Mouse (Mus musculus) intestine, postnatal 0 days (tissue): ENCODE data around the gene Elmsan1. TPM values are rescaled to one million over a fixed set of nuclear protein-coding genes. Genes with fewer than 3 reads are reported as not detected.

Experiments used
- ATAC-seq: fragments of 200-750 bp; cut with Nextera tagmentation; 2 replicates; pipeline ENCODE4 v1.8.0; 2017; ENCODE audit warnings: mild to moderate bottlenecking, moderate TSS enrichment, moderate library complexity
- H3K27ac ChIP-seq: fragments of 300-500 bp; sonication (generic); 2 replicates; pipeline ENCODE4 v1.5.1; 2014; ENCODE audit warnings: mild to moderate bottlenecking, low read depth, low read length, moderate library complexity
- H3K27me3 ChIP-seq: fragments of 300-500 bp; sonication (generic); replicated peaks from 2 replicates; pipeline ENCODE4 v1.6.1; 2014; ENCODE audit warnings: low read length, mixed read lengths; ENCODE audit not compliant: control insufficient read depth, insufficient read depth
- H3K36me3 ChIP-seq: fragments of 300-500 bp; sonication (generic); 2 replicates; pipeline ENCODE4 v1.6.1; 2014; ENCODE audit warnings: mild to moderate bottlenecking, moderate library complexity; ENCODE audit not compliant: control insufficient read depth, insufficient read depth
- H3K4me1 ChIP-seq: fragments of 300-500 bp; sonication (generic); replicated peaks from 2 replicates; pipeline ENCODE4 v1.6.1; 2014; ENCODE audit warnings: antibody characterized with exemption, low read length, mixed read lengths; ENCODE audit not compliant: control insufficient read depth, insufficient read depth
- H3K4me2 ChIP-seq: fragments of 300-500 bp; sonication (generic); replicated peaks from 2 replicates; pipeline ENCODE4 v1.6.1; 2014; ENCODE audit warnings: low read depth, mild to moderate bottlenecking, moderate library complexity
- H3K4me3 ChIP-seq: fragments of 300-500 bp; sonication (generic); 2 replicates; pipeline ENCODE4 v1.5.1; 2014; ENCODE audit warnings: low read depth, low read length
- H3K9ac ChIP-seq: fragments of 300-500 bp; sonication (generic); 2 replicates; pipeline ENCODE4 v1.6.1; 2014; ENCODE audit warnings: mild to moderate bottlenecking, low read depth, low read length
- H3K9me3 ChIP-seq: fragments of 300-500 bp; sonication (generic); 2 replicates; pipeline ENCODE4 v1.6.1; 2016; ENCODE audit warnings: mixed run types; ENCODE audit not compliant: control insufficient read depth
- CTCF ChIP-seq: sonication (generic); IDR thresholded peaks from 2 replicates; pipeline ENCODE4 v1.5.1; 2016; ENCODE audit warnings: low read depth, mild to moderate bottlenecking, control low read depth, antibody characterized with exemption, moderate library complexity
- WGBS: fragments of 180-500 bp; shearing (Covaris S2); extraction: QIAGEN DNeasy Blood & Tissue Kit; methylation state at CpG from one replicate; pipeline ENCODE4 v1.1.7; 2014; 5-methylcytosine and 5-hydroxymethylcytosine counted together
- polyA plus RNA-seq: library from polyadenylated mRNA; unstranded; fragments of >200 nt; fragmentation: Nextera tagmentation; extraction: Ambion mirVana; gene quantifications from 2 replicates; pipeline ENCODE4 v1.2.1, GENCODE M21; 2015

Elmsan1 gene
- polyA plus RNA-seq, 1 experiment from 2014 or later, result 4.9 TPM

- H3K27me3 ChIP-seq, result no peaks in the 10 kb centered on the region
- peak; percentile 36 for ATAC-seq
- TF ChIP-seq CTCF, result peak; percentile 76
- H3K9ac ChIP-seq, result peak within 1 kb of the TSS; percentile 37; the same call in 1 of the 2 replicates
- 3% methylated on average over 50 of the region's 50 CpGs for WGBS
- H3K4me3 ChIP-seq, result peak within 1 kb of the TSS; percentile 50
- H3K27ac ChIP-seq, result no peak within 1 kb of the TSS; the same call in 1 of the 2 replicates
- peaks cover 25% of the 10 kb centered on the region for H3K36me3 ChIP-seq
- H3K4me1 ChIP-seq, result 0 out of 2 replicates have a peak, but pooled peaks cover 2% of the 10 kb centered on the region
- no peaks in the 10 kb centered on the region for H3K9me3 ChIP-seq
- H3K4me2 ChIP-seq, result peak within 1 kb of the TSS; percentile 79
Measured at GRCm38 (mm10) chr12:84147954-84148621, 70.6 kb downstream of the Elmsan1 start, which contains the start of gene Pnma1. Gene Pnma1 (minus strand): TSS chr12:84148489.

DNA sequence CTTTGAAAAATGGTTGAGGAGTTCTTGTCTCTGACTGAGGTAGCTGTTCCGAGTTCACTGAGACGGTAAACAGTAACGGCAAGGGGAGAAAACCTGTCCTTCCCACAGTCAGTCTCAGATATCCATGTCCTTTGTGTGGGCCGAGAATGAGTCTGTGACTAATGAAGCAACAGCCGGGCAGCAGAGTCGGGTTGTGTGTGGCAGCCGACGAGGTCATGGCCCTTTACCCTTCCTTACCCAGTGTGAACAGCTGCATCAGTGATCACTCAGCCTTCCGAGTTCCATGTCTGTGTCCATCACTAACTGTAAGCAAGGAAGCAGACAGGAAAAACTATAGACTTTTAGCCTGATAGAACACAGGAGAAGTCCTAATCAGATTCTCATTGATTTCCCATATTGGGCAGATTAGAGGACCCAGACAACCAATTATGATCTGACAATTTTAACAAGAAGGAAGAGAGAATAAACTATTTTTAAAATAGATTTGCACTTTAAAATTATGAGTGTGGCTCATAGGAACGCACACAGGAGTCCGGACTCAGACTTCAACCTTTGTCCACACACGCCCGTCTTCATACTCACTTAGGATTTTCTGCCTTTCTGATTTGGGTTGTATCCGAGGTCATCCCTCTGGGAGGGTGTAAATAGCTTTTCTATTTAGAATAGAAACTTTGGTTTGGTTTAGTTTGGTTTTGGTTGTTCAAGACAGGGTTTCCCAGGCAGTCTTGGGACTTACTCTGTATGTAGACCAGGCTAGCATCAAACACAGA is 76.2 kb downstream of the Elmsan1 start:
- 50% methylated on average over 14 of the region's 14 CpGs for WGBS
- ATAC-seq, result no peak
- H3K9ac ChIP-seq, result no peak overlapping the region
- no peak overlapping the region for H3K4me3 ChIP-seq
- H3K36me3 ChIP-seq, result peaks cover 20% of the 10 kb centered on the region
- no peaks in the 10 kb centered on the region for H3K9me3 ChIP-seq
- H3K4me2 ChIP-seq, result no peak overlapping the region
- no peaks in the 10 kb centered on the region for H3K4me1 ChIP-seq
- no peak overlapping the region for H3K27ac ChIP-seq
- TF ChIP-seq CTCF, result no peak
- no peaks in the 10 kb centered on the region for H3K27me3 ChIP-seq

GRCm38 (mm10) chr12:84141271-84141670 is 77.4 kb downstream of the Elmsan1 start:
- ATAC-seq, result no peak
- Histone ChIP-seq H3K27ac (no peak overlapping the region), H3K27me3 (no peaks in the 10 kb centered on the region), H3K9ac (no peak overlapping the region), H3K36me3 (peaks cover 25% of the 10 kb centered on the region), H3K4me1 (no peaks in the 10 kb centered on the region), H3K4me2 (no peak overlapping the region), H3K9me3 (no peaks in the 10 kb centered on the region), H3K4me3 (no peak overlapping the region)
- TF ChIP-seq CTCF, result no peak
- WGBS, result 67% methylated on average over 4 of the region's 4 CpGs

GRCm38 (mm10) chr12:84140135-84140534 is 78.5 kb downstream of the Elmsan1 start:
- no peak overlapping the region for H3K4me2 ChIP-seq
- TF ChIP-seq CTCF, result no peak
- H3K27me3 ChIP-seq, result no peaks in the 10 kb centered on the region
- H3K9me3 ChIP-seq, result no peaks in the 10 kb centered on the region
- no peak overlapping the region for H3K27ac ChIP-seq
- no peak overlapping the region for H3K9ac ChIP-seq
- peaks cover 29% of the 10 kb centered on the region for H3K36me3 ChIP-seq
- 67% methylated on average over 4 of the region's 4 CpGs for WGBS
- H3K4me3 ChIP-seq, result no peak overlapping the region
- ATAC-seq, result no peak
- H3K4me1 ChIP-seq, result no peaks in the 10 kb centered on the region

DNA sequence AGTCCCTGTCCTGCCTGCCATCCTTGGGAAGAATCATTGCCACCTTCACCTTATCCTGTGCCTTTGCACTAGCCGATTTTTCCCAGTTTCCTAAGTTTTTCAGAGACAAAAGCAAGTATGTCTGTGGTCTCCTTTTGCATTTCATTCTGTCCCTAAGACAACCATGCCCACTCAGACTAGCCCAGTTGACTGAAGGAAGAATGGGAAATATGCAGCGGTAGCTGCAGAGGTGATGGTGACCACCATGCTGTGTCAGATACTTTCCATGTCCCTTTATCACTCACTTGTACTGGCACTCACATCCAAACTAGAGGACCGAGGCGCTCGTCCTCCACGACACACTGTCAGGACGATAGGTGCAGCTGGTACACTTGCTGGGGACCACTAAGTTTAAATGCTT is 81.5 kb downstream of the Elmsan1 start:
- no peak overlapping the region for H3K4me2 ChIP-seq
- H3K9ac ChIP-seq, result no peak overlapping the region
- no peaks in the 10 kb centered on the region for H3K27me3 ChIP-seq
- H3K9me3 ChIP-seq, result no peaks in the 10 kb centered on the region
- TF ChIP-seq CTCF, result no peak
- H3K4me1 ChIP-seq, result no peaks in the 10 kb centered on the region
- ATAC-seq, result no peak
- H3K4me3 ChIP-seq, result no peak overlapping the region
- WGBS, result 93% methylated on average over 7 of the region's 7 CpGs
- H3K36me3 ChIP-seq, result peaks cover 26% of the 10 kb centered on the region
- H3K27ac ChIP-seq, result no peak overlapping the region

GRCm38 (mm10) chr12:84132265-84132664 is 86.4 kb downstream of the Elmsan1 start:
- 71% methylated on average over 3 of the region's 3 CpGs for WGBS

More at GRCm38 (mm10) chr12:84132265-84132664, 86.4 kb downstream of the Elmsan1 start:
- no peak overlapping the region for H3K4me3 ChIP-seq
- H3K4me1 ChIP-seq, result no peaks in the 10 kb centered on the region
- H3K4me2 ChIP-seq, result no peak overlapping the region
- no peaks in the 10 kb centered on the region for H3K27me3 ChIP-seq
- H3K36me3 ChIP-seq, result peaks cover 28% of the 10 kb centered on the region
- ATAC-seq, result no peak
- no peaks in the 10 kb centered on the region for H3K9me3 ChIP-seq
- TF ChIP-seq CTCF, result peak; percentile 79
- no peak overlapping the region for H3K27ac ChIP-seq
- H3K9ac ChIP-seq, result no peak overlapping the region
